Mouse (Mus musculus) left cerebral cortex, postnatal 25 days (tissue): ENCODE measurements at regions not wholly inside any gene's neighbourhood (a gene's known extent, or its start where the extent isn't known, plus 50 kb on each side); places are given as distances from the start of the nearest gene placed in this dataset.
A peak's percentile ranks its signal among the peaks of the same experiment; 100 is the strongest.

Experiments
- DNase-seq, 2 experiments: peaks; one replicate each; pipeline ENCODE4 v3.0.0; 2022; ENCODE audit warnings: low spot score in 2 of 2, mixed read lengths in 1 of 2
- intact Hi-C: fragments of 180-260 bp; cut with DNase I; formaldehyde crosslinking; loops from one replicate; pipeline ENCODE4 v1.15.1; 2025

DNA sequence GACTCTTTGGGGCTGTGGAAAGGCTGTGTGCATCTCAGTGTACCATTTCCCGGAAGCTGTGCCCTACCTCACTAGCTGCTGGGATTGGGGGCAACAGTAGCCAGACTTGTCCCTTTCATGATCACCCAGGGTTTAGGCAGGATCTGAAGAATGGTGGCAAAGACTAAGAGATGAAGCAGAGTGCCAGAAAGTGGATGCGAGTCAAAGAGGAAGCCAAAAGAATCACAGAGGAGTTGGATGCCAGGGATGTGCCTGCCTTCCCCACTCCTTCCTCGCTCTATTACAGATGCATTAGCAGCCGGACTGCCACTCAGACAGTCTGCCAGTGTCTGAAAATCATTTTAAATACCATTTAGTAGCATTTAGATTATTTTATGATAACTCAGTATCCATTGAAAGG, 271.5 kb upstream of the Slc24a2 start:
- intact Hi-C loops: no loop called here
- DNase-seq: no peak

DNA sequence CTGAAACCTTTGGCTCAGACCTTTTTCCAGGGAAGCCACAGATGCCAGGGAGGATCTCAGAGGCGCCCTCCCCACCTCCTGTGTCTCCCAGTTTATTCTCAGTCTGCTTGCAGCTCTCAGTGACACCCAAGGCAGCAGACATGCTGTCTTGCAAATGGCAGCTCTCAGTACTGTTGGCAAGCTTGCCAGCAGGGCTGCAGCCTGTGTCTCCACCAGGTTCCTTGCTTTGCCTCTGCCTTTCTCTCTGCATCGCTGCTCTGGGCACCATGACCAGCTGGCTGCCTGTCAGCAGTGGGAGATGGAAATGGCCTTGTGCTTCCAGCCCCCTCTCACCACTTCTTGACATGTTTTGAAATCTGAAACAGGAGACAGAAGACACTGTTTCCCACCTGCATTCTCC, 270.2 kb upstream of the Slc24a2 start:
- intact Hi-C loops: no loop called here
- no peak for DNase-seq

DNA sequence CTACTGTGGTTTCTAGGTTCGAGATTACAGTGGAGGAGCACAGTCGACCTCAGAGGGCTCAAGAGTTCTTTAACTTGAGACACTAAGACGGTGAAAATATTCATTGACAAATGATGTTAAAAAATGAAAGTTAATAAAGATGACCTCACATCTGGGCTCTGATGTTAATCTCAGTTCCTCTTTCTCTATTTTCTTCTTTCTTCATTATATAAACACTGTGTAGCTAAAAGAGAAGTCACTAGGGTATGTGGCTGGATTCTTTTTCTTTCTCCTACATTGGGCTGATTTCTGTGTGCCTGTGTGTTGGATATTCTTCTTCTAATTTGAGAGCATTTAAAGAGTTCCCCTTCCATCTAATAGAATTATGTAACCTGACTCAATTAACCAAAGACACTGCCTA, 257.5 kb upstream of the Slc24a2 start:
- intact Hi-C loops: no loop called here

DNA sequence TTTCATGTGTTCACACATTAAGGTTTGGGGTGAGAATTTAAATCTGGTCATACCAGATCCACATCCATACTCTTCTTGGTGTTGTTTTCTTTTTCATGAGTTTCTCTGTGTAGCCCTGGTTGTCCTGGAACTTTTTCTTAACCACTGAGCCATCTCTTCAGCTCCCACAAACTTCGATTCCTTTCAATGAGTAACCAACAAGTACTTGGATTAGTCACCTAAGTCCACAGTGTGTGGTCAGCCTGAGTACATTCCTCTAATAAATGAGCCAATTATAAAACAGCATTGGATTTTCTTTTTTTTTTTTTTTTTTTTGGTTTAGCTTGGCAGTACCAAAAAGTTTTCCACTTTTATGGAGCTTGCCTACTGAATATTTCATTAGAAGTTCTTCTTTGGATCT, 245.3 kb upstream of the Slc24a2 start:
- no peak for DNase-seq
- intact Hi-C loops: no loop called here

More for the DNA sequence above, 257.5 kb upstream of the Slc24a2 start:
- DNase-seq: no peak

DNA sequence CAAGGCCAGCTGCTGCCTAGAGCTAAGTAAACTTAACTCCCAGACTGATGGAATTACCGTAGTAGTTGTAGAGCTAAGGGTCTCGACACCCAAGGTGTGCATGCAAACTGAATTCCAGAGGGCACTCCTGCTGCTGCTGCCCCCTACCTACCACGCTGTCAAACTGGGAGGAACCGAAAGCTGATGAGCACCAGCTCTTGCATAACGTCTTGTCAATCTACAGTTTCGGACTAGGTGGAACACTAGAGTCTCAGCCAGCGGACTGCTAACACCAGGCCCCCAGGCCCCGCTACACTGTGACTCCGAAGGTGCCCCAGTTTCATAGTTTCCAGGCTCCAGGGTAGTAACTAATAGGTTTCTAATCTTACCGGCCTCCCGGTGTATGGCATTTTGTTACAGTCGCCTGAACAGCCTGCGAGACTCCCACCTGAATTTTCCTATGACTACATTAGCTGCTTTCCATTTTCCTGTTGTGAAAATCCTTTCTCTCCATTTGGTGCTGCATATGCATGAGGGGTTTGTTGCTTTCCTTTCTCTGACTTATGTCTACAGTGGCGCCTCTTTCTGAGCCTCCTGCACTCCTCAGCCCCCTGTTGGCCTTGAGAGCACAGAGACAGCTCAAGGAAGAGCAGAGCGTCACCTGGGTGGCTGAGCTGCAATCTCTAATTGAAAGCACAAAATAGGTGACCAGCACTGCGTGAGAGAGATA, 243.2 kb upstream of the Slc24a2 start:
- peak; percentile 5 to 72 for DNase-seq
- intact Hi-C loops: loop anchor here (5.0 kb wide), 1 partner anchor 254 kb away; no protein-coding TSS in a partner anchor

DNA sequence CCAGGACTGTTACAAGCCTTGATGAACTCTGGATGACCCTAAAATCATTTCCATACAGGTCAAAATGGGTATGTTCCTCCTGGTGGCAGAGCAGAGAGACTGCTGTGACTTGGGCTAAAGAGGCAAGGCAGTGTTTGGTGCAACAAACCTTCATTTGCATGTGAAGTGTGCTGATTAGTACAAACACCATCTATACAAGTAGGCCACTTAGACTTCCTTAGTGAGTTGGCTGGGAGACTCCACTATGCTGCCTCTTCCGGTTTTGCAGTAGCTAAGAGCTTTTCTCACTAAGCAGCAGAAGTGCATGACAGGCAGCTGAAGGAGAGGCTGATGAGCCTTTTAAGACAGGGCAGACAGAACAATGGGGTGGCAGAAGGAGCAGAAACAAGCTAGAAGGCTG, 242.5 kb upstream of the Slc24a2 start:
- intact Hi-C loops: loop anchor here (5.0 kb wide), 1 partner anchor 255 kb away; no protein-coding TSS in a partner anchor
- no peak for DNase-seq

DNA sequence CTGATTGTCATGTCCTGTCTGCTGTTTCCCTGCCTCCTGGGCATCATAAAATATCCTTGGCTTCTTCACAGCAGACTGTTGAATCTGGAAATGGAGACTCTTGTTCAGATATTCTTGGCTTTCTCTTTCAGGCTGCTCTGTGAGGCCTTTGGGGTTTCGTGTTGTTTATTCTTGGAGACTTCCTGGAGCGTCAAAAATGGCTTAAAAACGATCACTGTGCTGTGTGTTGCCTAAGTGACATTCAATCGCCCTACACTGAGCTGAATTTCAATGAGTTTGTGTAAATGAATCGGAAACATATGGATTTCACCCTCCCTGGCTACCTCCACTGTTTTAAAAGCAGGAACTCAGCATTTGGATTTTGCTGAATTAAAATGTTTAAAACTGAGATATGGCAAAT, 241.1 kb upstream of the Slc24a2 start:
- DNase-seq: peak in 1 of 2 experiments; percentile 41
- intact Hi-C loops: loop anchor here (5.0 kb wide), 1 partner anchor 256 kb away; no protein-coding TSS in a partner anchor

DNA sequence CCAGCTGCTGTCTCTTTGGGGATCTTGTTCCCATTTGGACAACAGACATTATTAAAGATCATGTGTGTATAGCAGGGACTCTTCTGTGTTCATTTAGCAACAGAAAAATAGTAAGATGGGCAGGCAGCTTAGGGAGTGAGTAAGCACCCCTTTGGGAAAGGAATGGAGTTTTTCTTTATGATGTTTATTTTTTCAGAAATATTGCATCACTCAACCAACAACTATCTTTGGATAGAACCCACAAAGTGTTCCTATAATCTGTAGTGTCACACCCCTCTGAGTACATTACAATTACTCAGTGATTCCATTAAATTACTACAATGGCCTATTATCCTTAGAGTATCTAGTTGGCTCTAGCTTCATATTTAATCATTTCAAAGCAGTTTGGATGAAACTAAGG, 237.3 kb upstream of the Slc24a2 start:
- intact Hi-C loops: no loop called here
- DNase-seq: no peak

DNA sequence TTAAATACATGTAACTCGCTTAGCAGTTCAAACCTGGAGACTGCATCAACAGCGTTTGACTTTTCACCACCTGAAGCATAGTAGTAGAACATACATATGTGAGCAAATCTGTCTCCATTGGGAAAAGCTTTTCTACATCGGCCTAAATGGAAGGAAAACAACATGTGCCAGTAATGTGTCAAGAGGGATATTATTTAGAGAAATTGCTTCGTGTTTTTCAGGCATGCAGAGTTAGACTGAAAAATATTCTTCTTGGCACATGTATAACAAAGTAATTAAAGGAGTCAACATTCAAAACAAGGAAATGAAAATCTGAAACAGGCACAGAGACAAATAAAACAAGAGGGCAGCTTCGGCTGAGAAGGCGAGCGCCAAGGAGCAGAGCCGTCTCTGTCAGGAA, 236.7 kb upstream of the Slc24a2 start:
- intact Hi-C loops: no loop called here
- no peak for DNase-seq

DNA sequence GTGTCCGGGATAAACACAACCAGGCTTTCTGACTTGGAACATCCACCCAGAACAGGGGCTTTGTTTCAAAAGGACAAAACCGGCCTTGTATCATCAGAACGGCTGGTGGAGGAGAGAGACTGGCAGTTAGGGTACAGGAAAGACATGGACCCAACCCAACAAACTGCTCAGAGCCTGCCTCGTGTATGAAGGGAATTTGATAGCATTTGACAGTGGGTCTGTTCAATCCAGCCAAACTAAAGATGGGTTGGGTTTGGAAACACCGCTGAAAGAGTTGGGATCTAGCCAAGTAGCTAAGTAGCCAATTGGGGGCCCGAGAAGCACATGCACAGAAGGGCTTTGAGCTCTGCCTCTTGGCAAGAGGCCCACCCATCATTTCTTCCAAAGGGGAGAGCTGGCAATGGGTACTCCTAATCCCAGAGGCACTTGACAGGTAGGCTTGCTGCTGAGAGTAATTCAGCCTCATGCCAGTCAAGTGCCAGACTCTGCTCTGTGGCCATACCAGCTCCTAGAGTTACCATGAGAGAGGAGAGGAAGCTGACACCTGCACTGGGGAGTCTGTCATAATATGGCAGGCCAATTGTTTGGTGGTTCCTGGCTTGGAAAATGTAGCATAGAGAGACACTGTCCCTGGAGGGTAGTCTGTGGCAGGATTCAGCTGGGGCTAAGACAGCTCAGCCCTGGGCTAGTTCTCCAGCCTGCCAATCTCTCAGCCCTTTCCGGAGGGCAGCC, 231.1 kb upstream of the Slc24a2 start:
- intact Hi-C loops: no loop called here
- DNase-seq: peak; percentile 8 to 20

DNA sequence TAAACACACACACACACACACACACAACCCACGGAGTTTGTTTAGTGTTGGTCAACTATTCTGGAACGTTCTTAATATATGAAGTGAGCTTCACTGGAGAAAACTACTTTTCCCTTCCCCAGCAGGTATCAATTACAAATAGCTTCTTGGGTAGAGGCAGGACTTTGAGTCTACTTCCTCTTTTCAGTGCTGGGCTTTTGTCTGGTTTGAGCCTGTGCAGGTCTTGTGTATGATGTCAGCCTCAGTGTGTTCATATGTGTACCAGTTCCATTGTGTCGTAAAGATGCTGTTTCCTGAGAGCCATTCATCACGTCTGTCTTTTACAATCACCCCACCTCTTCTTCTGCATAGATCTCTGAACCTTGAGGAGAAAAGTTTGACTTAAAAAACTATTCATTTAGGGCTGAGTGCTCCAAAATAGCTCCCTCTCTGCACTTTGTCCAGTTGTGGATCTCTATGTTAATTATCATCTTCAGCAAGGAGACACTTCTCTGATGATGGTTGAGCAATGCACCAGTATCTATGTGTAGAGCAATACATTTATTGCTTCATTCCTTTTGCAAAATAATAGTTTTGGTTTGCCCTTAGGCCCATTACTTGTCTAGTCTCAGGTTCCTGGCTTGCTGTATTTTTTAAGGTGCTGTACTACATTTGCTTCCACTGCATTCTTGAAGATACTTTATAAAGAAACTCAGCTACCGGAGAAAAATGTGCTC, 225.7 kb upstream of the Slc24a2 start:
- intact Hi-C loops: no loop called here
- DNase-seq: no peak

DNA sequence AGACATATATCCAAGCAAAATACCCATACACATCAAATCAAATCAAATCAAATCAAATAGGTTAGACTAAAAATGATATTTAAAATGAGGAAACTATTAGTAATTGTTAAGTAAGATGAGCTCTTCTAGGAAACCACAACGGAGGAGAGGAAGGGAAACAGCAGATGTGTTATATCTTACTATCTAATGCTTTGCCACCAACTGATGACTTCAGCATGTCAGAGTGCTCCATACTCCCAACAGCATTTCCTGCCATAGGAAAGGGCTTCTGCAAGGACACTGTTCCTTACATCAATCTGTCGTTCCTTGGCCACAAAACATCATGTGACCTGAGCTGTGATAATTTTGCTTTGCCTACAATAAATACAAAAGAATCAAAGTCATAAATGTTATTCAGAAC, 221.8 kb upstream of the Slc24a2 start:
- intact Hi-C loops: no loop called here
- no peak for DNase-seq

DNA sequence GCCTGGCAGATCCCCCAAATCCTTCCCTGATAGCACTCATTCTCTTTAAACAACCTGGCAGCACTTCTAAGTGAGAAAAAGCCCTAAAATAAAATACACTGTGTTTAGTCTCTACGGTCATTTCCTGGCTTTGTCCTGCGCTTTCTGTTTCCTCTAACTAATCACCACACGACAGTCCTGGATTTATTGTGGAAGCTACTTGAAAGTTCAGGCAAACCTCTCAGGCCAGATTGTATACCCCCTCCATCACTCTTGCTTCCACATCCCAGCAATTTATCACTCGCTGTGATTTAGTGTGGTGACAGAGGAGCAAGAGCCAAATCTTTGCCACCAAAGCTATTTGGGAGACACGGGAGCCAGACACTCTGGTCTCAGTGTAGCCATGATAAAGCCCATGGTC, 221.0 kb upstream of the Slc24a2 start:
- no peak for DNase-seq
- intact Hi-C loops: no loop called here

DNA sequence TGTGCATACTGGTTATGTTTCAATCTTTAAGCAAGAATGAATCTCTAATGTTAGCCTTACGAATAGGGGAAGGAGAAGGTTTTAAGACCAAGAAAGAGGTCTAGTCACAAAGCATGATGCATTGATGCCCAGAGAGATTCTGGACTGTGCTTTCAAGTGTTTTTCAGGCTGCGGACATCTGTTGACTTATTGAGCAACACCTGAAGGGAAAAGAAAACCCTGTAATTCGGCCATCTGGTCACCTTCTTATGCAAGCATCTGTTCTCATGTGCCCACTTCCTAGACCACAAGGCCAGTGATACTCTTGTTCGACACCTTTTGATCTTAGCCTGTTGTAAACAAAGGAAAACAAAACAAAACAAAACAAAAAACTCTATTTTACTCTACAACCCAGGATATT, 218.1 kb upstream of the Slc24a2 start:
- intact Hi-C loops: no loop called here
- no peak for DNase-seq

DNA sequence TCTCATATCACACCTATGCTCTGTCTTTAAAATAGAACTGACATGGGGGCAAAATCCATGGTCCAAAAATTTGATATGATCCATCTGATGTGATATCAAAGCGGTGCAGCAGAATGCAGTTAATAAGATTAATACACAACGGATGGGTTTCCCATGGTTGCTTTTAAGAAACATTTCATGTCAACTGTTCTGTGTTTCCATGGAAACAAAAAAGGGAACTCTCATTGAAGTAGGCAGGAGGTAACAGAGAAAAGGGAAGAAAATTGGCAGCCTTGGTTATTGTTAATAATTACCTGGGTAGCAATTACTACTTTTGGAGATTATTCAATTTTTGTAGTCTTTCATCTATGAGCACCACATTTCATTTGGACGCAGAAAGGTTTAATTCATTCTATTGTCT, 216.6 kb upstream of the Slc24a2 start:
- no peak for DNase-seq
- intact Hi-C loops: no loop called here

DNA sequence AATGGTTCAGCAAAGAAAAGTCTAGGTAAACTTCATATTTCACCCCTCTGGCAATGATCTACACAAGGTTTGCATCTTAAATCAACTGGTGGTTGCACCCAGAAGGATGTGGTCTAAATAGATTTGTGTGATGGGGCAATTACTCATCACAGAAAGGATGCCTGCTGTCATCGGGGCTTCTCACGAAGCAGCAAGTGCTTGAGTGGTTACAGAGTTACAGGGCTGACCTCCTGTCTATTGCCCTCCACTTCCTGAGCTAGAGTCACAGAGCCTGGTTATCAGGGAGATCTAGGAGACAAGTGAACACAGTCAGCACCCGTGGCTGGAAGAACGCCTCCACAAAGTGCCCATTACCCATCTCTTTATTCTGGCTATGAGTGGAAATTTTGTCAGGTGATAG, 203.9 kb upstream of the Slc24a2 start:
- no peak for DNase-seq
- intact Hi-C loops: no loop called here

DNA sequence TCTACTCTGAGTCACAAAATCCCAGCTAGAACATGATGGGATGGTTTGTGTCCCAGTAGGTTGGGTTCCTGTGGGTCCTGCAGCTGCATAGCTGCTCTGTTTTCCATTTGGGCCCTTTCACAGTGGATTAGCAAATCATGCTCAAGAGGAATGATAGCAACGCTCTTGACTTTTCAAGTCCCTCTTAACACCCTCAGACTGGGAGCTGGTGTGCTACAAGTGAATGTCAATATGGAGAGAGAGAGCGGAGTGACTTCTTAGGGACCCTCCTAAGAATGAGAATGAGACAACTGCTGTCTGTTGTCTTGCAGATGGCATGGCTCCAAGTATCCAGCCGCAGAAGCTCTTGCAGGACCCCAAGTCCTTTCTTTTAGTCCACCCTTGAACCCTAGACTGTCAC, 198.1 kb upstream of the Slc24a2 start:
- no peak for DNase-seq
- intact Hi-C loops: no loop called here

DNA sequence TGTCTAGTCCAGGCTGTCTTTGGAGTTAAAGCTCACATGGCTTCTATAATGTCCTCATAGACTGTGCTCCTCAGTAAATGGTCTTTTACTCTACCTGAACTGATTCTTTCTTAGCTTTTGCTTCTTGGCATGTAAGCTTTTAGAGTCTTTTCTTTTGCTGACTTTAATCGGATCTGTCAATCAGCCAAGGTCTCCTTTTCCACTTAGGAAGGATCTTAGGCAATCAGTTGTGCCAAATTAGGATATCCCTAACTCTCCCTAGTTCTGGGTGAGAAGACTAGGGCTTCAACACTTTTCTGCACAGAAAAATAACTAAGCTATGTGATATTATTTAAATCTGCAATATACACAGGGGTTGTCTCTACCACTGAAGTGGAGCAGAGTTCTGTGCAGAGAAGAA, 193.8 kb upstream of the Slc24a2 start:
- intact Hi-C loops: no loop called here
- no peak for DNase-seq

DNA sequence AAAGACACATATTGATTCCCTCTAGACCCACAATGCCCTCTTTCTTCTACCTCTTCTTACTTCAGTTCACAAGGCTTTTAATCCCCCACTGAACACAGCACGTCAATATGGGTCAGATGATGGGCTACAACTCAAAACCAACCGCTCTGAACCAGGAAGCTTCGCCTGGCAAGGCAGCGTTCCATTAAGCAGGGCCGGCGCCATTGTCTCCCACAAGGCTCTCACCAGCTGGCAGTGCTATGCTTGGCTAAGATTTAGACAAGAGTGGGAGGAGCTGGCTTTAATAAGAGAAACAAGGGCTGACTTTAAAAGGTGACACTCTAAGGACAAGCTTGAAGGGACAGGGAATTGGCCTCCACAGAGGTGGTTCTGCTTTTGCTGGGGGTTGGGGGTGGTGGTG, 192.3 kb upstream of the Slc24a2 start:
- intact Hi-C loops: no loop called here
- DNase-seq: no peak

DNA sequence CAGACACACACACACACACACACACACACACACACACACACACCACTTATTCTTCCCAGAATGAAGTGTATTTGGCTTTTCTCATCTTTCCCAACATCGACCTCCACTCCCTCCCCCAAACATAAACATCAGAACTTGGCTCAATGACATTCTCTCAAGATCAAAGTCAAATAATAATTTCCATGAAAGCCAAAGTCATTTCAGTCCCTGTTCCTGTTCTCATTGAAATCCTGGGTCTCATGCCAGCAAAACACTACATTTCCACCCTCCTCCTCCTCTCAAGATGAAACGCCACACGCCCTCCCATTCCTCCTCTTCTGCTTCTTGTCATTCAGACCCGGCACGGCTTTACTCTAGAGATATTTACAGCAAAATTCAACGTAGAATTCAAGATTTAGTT, 173.1 kb upstream of the Slc24a2 start:
- intact Hi-C loops: loop anchor here (5.0 kb wide), 1 partner anchor 324 kb away; no protein-coding TSS in a partner anchor
- DNase-seq: peak in 1 of 2 experiments; percentile 23

DNA sequence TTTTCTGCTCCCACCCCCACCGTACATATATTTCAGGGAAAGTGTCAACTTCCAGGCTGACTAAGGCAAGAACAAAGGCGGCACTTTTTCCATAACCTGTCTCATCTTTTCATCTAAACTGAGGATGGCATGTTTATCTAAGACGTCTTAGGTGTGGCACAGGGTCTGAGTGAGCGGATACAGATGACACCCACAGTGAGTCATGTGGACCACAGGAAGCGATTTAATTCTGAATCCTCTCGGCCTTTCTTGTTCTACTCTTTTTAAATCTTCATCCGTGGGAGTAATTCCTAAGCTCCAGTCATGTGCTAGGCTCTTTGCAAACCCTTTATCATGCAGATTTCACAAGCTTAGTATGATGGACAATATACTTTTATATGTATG, 171.9 kb upstream of the Slc24a2 start:
- peak in 1 of 2 experiments; percentile 46 for DNase-seq
- intact Hi-C loops: loop anchor here (5.0 kb wide), 1 partner anchor 325 kb away; no protein-coding TSS in a partner anchor
